ENCODE assay signal across 13 mouse cellular contexts in the genomic region with DNA sequence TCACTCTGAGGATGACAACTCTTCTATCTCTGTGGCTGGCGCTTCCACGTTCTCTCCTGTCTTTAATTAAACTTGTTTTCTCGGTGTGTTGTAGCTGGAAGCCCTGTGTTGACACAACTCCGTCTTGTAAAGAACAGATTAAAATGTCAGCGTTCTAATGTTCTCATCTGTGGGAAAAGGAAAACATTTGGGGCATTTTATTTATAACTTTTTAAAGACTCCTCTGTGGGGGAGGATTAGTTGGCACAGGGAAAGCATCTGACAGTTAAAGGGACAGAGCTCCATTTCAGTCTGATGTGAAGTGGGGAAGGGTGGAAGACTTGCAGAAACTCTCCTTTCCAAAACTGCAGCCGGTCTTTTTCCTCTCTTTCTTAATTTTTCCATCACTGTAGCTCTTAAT.
DNase-seq lines count a peak whose midpoint lies in the region; ATAC-seq and TF ChIP-seq lines count a peak whose summit lies in the region.
"Had no signal": no experiment of that assay in that cellular context is flagged by ENCODE, and none has a peak within 500 bp of the region (broad histone marks: within the 10 kb centered on the region; RNA-seq: fewer than 3 reads in every experiment).

No protein-coding gene starts in this region.

- DNase-seq in frontal cortex, postnatal 14 days (ENCODE audit: low spot score in 2 of 2), result no peak
- peak; percentile 3 to 8 for DNase-seq in left cerebral cortex, postnatal 25 days (ENCODE audit: low spot score in 2 of 2)
- no peak for DNase-seq in left cerebral cortex, adult 2 months (ENCODE audit: extremely low spot score in 1 of 2, low spot score in 2 of 2)
- DNase-seq in embryonic facial prominence, embryonic 14.5 days (ENCODE audit: low spot score), result peak; percentile 65
- peak; percentile 28 for DNase-seq in lung, postnatal 10 days
- no peak for DNase-seq in cerebellum, postnatal 36 days
- no peak for DNase-seq in cerebellum, adult 9-10 months
- DNase-seq: embryo, embryonic 11 days; retina, postnatal 1 day had no signal

- H3K9me3 ChIP-seq in embryonic facial prominence, embryonic 14.5 days (ENCODE audit: control insufficient read depth, low read length), result no peaks in the 10 kb centered on the region
- H3K9me3 ChIP-seq: stomach, embryonic 15.5 days had no signal

- intact Hi-C loops in left cerebral cortex, postnatal 25 days (cut with DNase I), result no loop called here
- intact Hi-C loops in left cerebral cortex, adult 2 months (cut with DNase I), result no loop called here

- no peak overlapping the region for H3K4me3 ChIP-seq in left cerebral cortex, adult 2 months
- H3K4me3 ChIP-seq in embryonic facial prominence, embryonic 14.5 days (ENCODE audit: low read depth, low read length), result no peak overlapping the region
- H3K4me3 ChIP-seq: stomach, embryonic 15.5 days had no signal

- no peaks in the 10 kb centered on the region for H3K36me3 ChIP-seq in embryonic facial prominence, embryonic 14.5 days (ENCODE audit: control insufficient read depth, insufficient read depth, low read length)
- H3K36me3 ChIP-seq: stomach, embryonic 15.5 days had no signal

- H3K27ac ChIP-seq in left cerebral cortex, adult 2 months, result no peak overlapping the region
- no peak overlapping the region for H3K27ac ChIP-seq in embryonic facial prominence, embryonic 14.5 days (replicated peaks; ENCODE audit: low read depth, low read length)
- H3K27ac ChIP-seq: stomach, embryonic 15.5 days had no signal

- no peaks in the 10 kb centered on the region; the same call in 1 of the 2 replicates for H3K27me3 ChIP-seq in embryonic facial prominence, embryonic 14.5 days (replicated peaks; ENCODE audit: control insufficient read depth, insufficient read depth, low read length)
- H3K27me3 ChIP-seq: Patski; stomach, embryonic 15.5 days had no signal

- no peak overlapping the region for H3K9ac ChIP-seq in embryonic facial prominence, embryonic 14.5 days (ENCODE audit: low read depth, low read length)
- H3K9ac ChIP-seq: stomach, embryonic 15.5 days had no signal

- TF ChIP-seq CTCF in left cerebral cortex, adult 2 months (IDR thresholded peaks at IDR 0.05), result no peak

- H3K4me2 ChIP-seq in embryonic facial prominence, embryonic 14.5 days (ENCODE audit: low read depth, low read length), result peak overlapping the region; percentile 36
- H3K4me2 ChIP-seq: stomach, embryonic 15.5 days had no signal

- ATAC-seq in frontal cortex, adult (ENCODE audit: low TSS enrichment), result peak; percentile 62; the same call in 1 of the 2 replicates
- no peak for ATAC-seq in embryonic facial prominence, embryonic 14.5 days (ENCODE audit: low read depth)
- ATAC-seq: hindbrain, embryonic 16.5 days; Patski had no signal

- WGBS in embryonic facial prominence, embryonic 14.5 days, result 15% methylated on average over 6 of the region's 6 CpGs

- H3K4me1 ChIP-seq in embryonic facial prominence, embryonic 14.5 days (ENCODE audit: control insufficient read depth, insufficient read depth, low read length), result peaks cover 34% of the 10 kb centered on the region

Comparison
In these comparisons a context has a peak if more than half of its experiments do, and no peak if none do; other contexts are left out.
1. DNase-seq: peak in left cerebral cortex, postnatal 25 days (2 of 2), embryonic facial prominence, embryonic 14.5 days (single experiment) and lung, postnatal 10 days (single experiment); none in frontal cortex, postnatal 14 days (0 of 2), left cerebral cortex, adult 2 months (0 of 2), cerebellum, postnatal 36 days (0 of 2) and cerebellum, adult 9-10 months (single experiment).